Mouse (Mus musculus) CH12.LX (cell line): ENCODE results near the gene Fgfr2. TPM values are rescaled to one million over a fixed set of nuclear protein-coding genes. Genes with fewer than 3 reads are reported as not detected.

Experiments used
- DNase-seq: peaks from one replicate; pipeline ENCODE4 v3.0.0-alpha.2; 2013; ENCODE audit errors: extremely low read depth
- H3K27ac ChIP-seq: 2 replicates; pipeline ENCODE4 v1.5.1; 2012; ENCODE audit warnings: low read depth, mild to moderate bottlenecking, control low read depth, moderate library complexity; ENCODE audit not compliant: insufficient read depth
- H3K27me3 ChIP-seq: replicated peaks from 2 replicates; pipeline ENCODE3; 2012; ENCODE audit warnings: inconsistent platforms
- H3K36me3 ChIP-seq, 2 experiments: replicated peaks in 1 of 2; 2 replicates each; pipeline versions ENCODE3 to v1.6.1; 2012; ENCODE audit warnings: inconsistent platforms in 1 of 2, low read length in 1 of 2, mild to moderate bottlenecking in 1 of 2, mixed read lengths in 1 of 2, moderate library complexity in 1 of 2; ENCODE audit not compliant: control insufficient read depth in 1 of 2, insufficient read depth in 1 of 2
- H3K4me1 ChIP-seq, 2 experiments: 2 replicates each; pipeline ENCODE4 v1.6.1; 2012; ENCODE audit warnings: inconsistent platforms in 1 of 2, moderate library complexity in 1 of 2; ENCODE audit not compliant: insufficient read depth in 2 of 2, control insufficient read depth in 1 of 2
- H3K4me2 ChIP-seq: 2 replicates; pipeline ENCODE4 v1.6.1; 2012; ENCODE audit warnings: low read depth, mild to moderate bottlenecking, control low read depth; ENCODE audit not compliant: poor library complexity, insufficient read depth, severe bottlenecking
- H3K4me3 ChIP-seq, 3 experiments: fragments of 150-350 bp in 1 of 3; sonication (generic) in 1 of 3; replicated peaks in 1 of 3; 2 replicates each; pipeline versions ENCODE3 to v1.5.1; 2011 to 2012; ENCODE audit warnings: low read depth in 2 of 3, low read length in 2 of 3, mild to moderate bottlenecking in 2 of 3, moderate library complexity in 2 of 3, control low read depth in 1 of 3, improper control_type of control experiment in 1 of 3, inconsistent platforms in 1 of 3, mixed read lengths in 1 of 3; ENCODE audit not compliant: poor library complexity in 1 of 3
- H3K79me2 ChIP-seq: replicated peaks from 2 replicates; pipeline ENCODE4 v1.6.1; 2012; ENCODE audit warnings: mild to moderate bottlenecking, moderate library complexity; ENCODE audit not compliant: control insufficient read depth, poor library complexity, insufficient read depth, severe bottlenecking; ENCODE audit errors: extremely low read depth
- H3K9ac ChIP-seq: 2 replicates; pipeline ENCODE4 v1.6.1; 2012; ENCODE audit warnings: low read depth, mild to moderate bottlenecking, control low read depth, moderate library complexity; ENCODE audit not compliant: insufficient read depth
- H3K9me3 ChIP-seq: replicated peaks from 2 replicates; pipeline ENCODE3; 2012; ENCODE audit warnings: low read length, inconsistent platforms, mixed read lengths
- CHD1 ChIP-seq: IDR thresholded peaks from 2 replicates; pipeline ENCODE4 v1.6.1; 2012; ENCODE audit warnings: low read depth, low read length, improper control_type of control experiment, inconsistent platforms
- CHD2 ChIP-seq: IDR thresholded peaks from 2 replicates; pipeline ENCODE4 v1.6.1; 2011; ENCODE audit warnings: low read length, improper control_type of control experiment
- E2F4 ChIP-seq: IDR thresholded peaks from 2 replicates; pipeline ENCODE4 v1.6.1; 2011; ENCODE audit warnings: low read depth, low read length, improper control_type of control experiment; ENCODE audit not compliant: insufficient replicate concordance
- ELF1 ChIP-seq: IDR thresholded peaks from 2 replicates; pipeline ENCODE4 v1.6.1; 2014; ENCODE audit warnings: low read depth, mild to moderate bottlenecking, inconsistent platforms, low read length, improper control_type of control experiment
- EP300 ChIP-seq: IDR thresholded peaks from 2 replicates; pipeline ENCODE4 v1.6.1; 2011; ENCODE audit warnings: low read length, improper control_type of control experiment
- ETS1 ChIP-seq: conservative IDR thresholded peaks from 2 replicates; pipeline ENCODE4 v1.6.1; 2012; ENCODE audit warnings: low read depth, mild to moderate bottlenecking, inconsistent platforms, low read length, improper control_type of control experiment, moderate library complexity
- HCFC1 ChIP-seq: IDR thresholded peaks from 2 replicates; pipeline ENCODE4 v1.6.1; 2012; ENCODE audit warnings: low read depth, mild to moderate bottlenecking, inconsistent platforms, low read length, improper control_type of control experiment
- IRF4 ChIP-seq: IDR thresholded peaks from 2 replicates; pipeline ENCODE4 v1.6.1; 2014; ENCODE audit warnings: low read depth, mild to moderate bottlenecking, inconsistent platforms, low read length, improper control_type of control experiment
- JUN ChIP-seq: IDR thresholded peaks from 2 replicates; pipeline ENCODE4 v1.6.1; 2011; ENCODE audit warnings: low read depth, mild to moderate bottlenecking, low read length, improper control_type of control experiment, moderate library complexity; ENCODE audit not compliant: insufficient read depth
- JUND ChIP-seq: conservative IDR thresholded peaks from 2 replicates; pipeline ENCODE4 v1.6.1; 2011; ENCODE audit warnings: low read depth, low read length, improper control_type of control experiment
- MAX ChIP-seq: IDR thresholded peaks from 2 replicates; pipeline ENCODE4 v1.6.1; 2011; ENCODE audit warnings: low read length, improper control_type of control experiment
- MAZ ChIP-seq: IDR thresholded peaks from 2 replicates; pipeline ENCODE4 v1.6.1; 2012; ENCODE audit warnings: low read depth, mild to moderate bottlenecking, inconsistent platforms, low read length, improper control_type of control experiment, moderate library complexity
- MEF2A ChIP-seq: IDR thresholded peaks from 2 replicates; pipeline ENCODE4 v1.6.1; 2014; ENCODE audit warnings: low read depth, mild to moderate bottlenecking, inconsistent platforms, low read length, improper control_type of control experiment, borderline replicate concordance
- MXI1 ChIP-seq: IDR thresholded peaks from 2 replicates; pipeline ENCODE4 v1.6.1; 2011; ENCODE audit warnings: mild to moderate bottlenecking, low read depth, low read length, improper control_type of control experiment
- MYC ChIP-seq: IDR thresholded peaks from 2 replicates; pipeline ENCODE4 v1.6.1; 2011; ENCODE audit warnings: low read depth, mild to moderate bottlenecking, improper control_type of control experiment, low read length
- NELFE ChIP-seq: IDR thresholded peaks from 2 replicates; pipeline ENCODE4 v1.6.1; 2011; ENCODE audit warnings: low read depth, low read length, improper control_type of control experiment
- PAX5 ChIP-seq: IDR thresholded peaks from 2 replicates; pipeline ENCODE4 v1.6.1; 2012; ENCODE audit warnings: low read length, inconsistent platforms, mixed read lengths
- POLR2AphosphoS2 ChIP-seq: IDR thresholded peaks from 2 replicates; pipeline ENCODE4 v1.6.1; 2011; ENCODE audit warnings: low read depth, low read length, improper control_type of control experiment
- RCOR1 ChIP-seq: conservative IDR thresholded peaks from 2 replicates; pipeline ENCODE4 v1.6.1; 2012; ENCODE audit warnings: low read depth, mild to moderate bottlenecking, inconsistent platforms, low read length, improper control_type of control experiment
- SIN3A ChIP-seq: IDR thresholded peaks from 2 replicates; pipeline ENCODE4 v1.6.1; 2012; ENCODE audit warnings: low read length, improper control_type of control experiment, inconsistent platforms
- TBP ChIP-seq: conservative IDR thresholded peaks from 2 replicates; pipeline ENCODE4 v1.6.1; 2011; ENCODE audit warnings: low read depth, low read length, improper control_type of control experiment
- TCF12 ChIP-seq: IDR thresholded peaks from 2 replicates; pipeline ENCODE4 v1.6.1; 2014; ENCODE audit warnings: low read depth, mild to moderate bottlenecking, inconsistent platforms, low read length, improper control_type of control experiment
- USF2 ChIP-seq: conservative IDR thresholded peaks from 2 replicates; pipeline ENCODE4 v1.6.1; 2011; ENCODE audit warnings: low read depth, low read length, improper control_type of control experiment
- ZMIZ1 ChIP-seq: IDR thresholded peaks from 2 replicates; pipeline ENCODE4 v1.6.1; 2012; ENCODE audit warnings: low read depth, mild to moderate bottlenecking, inconsistent platforms, low read length, improper control_type of control experiment
- ZNF384 ChIP-seq: IDR thresholded peaks from 2 replicates; pipeline ENCODE4 v1.6.1; 2012; ENCODE audit warnings: low read depth, low read length, improper control_type of control experiment, inconsistent platforms
- dilution Hi-C: fragments of 300-500 bp; cut with MboI; formaldehyde crosslinking; loops from 2 replicates; pipeline ENCODE4 v1.14.3; 2020; ENCODE audit warnings: low sequenced_read_pairs; ENCODE audit not compliant: extremely low pct_unique_long_range_greater_than_20kb, extremely low pct_ligation_motif_present
- in situ Hi-C: fragments of 300-500 bp; cut with MboI; formaldehyde crosslinking; loops from 3 replicates; pipeline ENCODE4 v1.14.3; 2019; ENCODE audit warnings: low sequenced_read_pairs, low pct_ligation_motif_present, low pct_unique_long_range_greater_than_20kb, mixed read lengths
- polyA plus RNA-seq: library from polyadenylated mRNA; unstranded; fragments of >175 nt; gene quantifications from 2 replicates; pipeline ENCODE4 v1.2.1, GENCODE M21; 2012; ENCODE audit warnings: low read depth; ENCODE audit not compliant: insufficient read length
- total RNA-seq, 2 experiments: library from RNA; depleted of rRNA; stranded (reverse); fragments of 300-350 nt in 1 of 2; fragments of >200 nt in 1 of 2; gene quantifications; 2 replicates each; pipeline ENCODE4 v1.2.3; 2012 to 2014

The Fgfr2 gene
- total and polyA plus RNA-seq, 3 experiments, result not detected

GRCm38 (mm10) chr7:130563276-130563675 lies 2559.9 kb downstream of the Fgfr2 start:
- Histone ChIP-seq H3K9ac (no peak overlapping the region), H3K36me3 (no peaks in the 10 kb centered on the region)
- in situ Hi-C loops, result no loop called here

GRCm38 (mm10) chr7:130560933-130561332 lies 2562.2 kb downstream of the Fgfr2 start:
- no peak for DNase-seq
- H3K4me2 ChIP-seq, result no peak overlapping the region
- H3K27ac ChIP-seq, result no peak overlapping the region
- no peak overlapping the region for H3K4me3 ChIP-seq
- H3K36me3 ChIP-seq, result no peaks in the 10 kb centered on the region
- dilution Hi-C loops, result no loop called here
- no peak overlapping the region for H3K9ac ChIP-seq
- TF ChIP-seq RCOR1 (no peak), MAZ (no peak), POLR2AphosphoS2 (no peak), JUND (no peak), NELFE (no peak), MEF2A (no peak), JUN (no peak), ETS1 (no peak), EP300 (no peak), MXI1 (no peak), SIN3A (no peak), ELF1 (no peak), HCFC1 (no peak), TBP (no peak), PAX5 (no peak), MYC (no peak), ZNF384 (no peak), TCF12 (no peak), ZMIZ1 (no peak)
- TF ChIP-seq, all 38 proteins: peak for 0
- H3K9me3 ChIP-seq, result no peaks in the 10 kb centered on the region
- H3K79me2 ChIP-seq, result no peaks in the 10 kb centered on the region
- H3K27me3 ChIP-seq, result peaks cover 24% of the 10 kb centered on the region
- in situ Hi-C loops, result no loop called here
- H3K4me1 ChIP-seq, result no peaks in the 10 kb centered on the region

More at GRCm38 (mm10) chr7:130563276-130563675, 2559.9 kb downstream of the Fgfr2 start:
- H3K4me2 ChIP-seq, result no peak overlapping the region
- no peaks in the 10 kb centered on the region for H3K9me3 ChIP-seq
- H3K79me2 ChIP-seq, result no peaks in the 10 kb centered on the region
- H3K4me3 ChIP-seq, result no peak overlapping the region
- no peaks in the 10 kb centered on the region for H3K4me1 ChIP-seq
- no peak overlapping the region for H3K27ac ChIP-seq
- dilution Hi-C loops, result no loop called here
- DNase-seq, result no peak
- peaks cover 16% of the 10 kb centered on the region for H3K27me3 ChIP-seq
- TF ChIP-seq IRF4 (no peak), ZNF384 (no peak), JUND (no peak), ELF1 (no peak), USF2 (no peak), MYC (no peak), MAZ (no peak), E2F4 (no peak), MXI1 (no peak), MAX (no peak), CHD2 (no peak), CHD1 (no peak)
- TF ChIP-seq, all 38 proteins: peak for 0
